Mouse (Mus musculus) thymus, postnatal 0 days (tissue): ENCODE data around the gene Arl15. TPM values are rescaled to one million over a fixed set of nuclear protein-coding genes. Genes with fewer than 3 reads are reported as not detected.

Experiments
- DNase-seq: peaks from one replicate; pipeline ENCODE4 v3.0.0-alpha.2; 2015; ENCODE audit warnings: low spot score
- polyA plus RNA-seq: library from polyadenylated mRNA; unstranded; fragments of >200 nt; fragmentation: Nextera tagmentation; extraction: Ambion mirVana; gene quantifications from 2 replicates; pipeline ENCODE4 v1.2.1, GENCODE M21; 2015

Arl15 gene
- polyA plus RNA-seq, 1 experiment from 2014 or later = 6.8 TPM

- DNase-seq = no peak
Measured at GRCm38 (mm10) chr13:114090786-114091185, 296.5 kb downstream of the Arl15 start.

DNA sequence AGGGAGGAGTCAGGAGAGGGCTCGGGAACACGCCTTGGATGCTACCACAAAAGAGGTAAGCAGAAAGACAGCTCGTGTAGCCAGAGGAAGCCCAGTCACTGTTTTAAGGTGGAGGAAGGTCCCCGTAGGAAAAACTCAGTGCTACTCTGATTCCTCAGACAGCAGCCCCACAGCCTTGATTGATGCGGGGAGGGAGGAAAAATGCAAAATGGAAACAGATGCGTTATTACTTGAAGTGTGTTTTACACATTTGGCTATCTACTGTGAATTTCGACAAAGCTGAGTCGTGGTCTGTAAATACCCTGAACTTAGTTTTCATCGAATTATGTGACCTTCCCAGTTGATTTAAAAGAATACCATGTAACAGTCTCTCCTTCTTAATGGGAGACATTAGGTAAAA, 296.9 kb downstream of the Arl15 start:
- no peak for DNase-seq

DNA sequence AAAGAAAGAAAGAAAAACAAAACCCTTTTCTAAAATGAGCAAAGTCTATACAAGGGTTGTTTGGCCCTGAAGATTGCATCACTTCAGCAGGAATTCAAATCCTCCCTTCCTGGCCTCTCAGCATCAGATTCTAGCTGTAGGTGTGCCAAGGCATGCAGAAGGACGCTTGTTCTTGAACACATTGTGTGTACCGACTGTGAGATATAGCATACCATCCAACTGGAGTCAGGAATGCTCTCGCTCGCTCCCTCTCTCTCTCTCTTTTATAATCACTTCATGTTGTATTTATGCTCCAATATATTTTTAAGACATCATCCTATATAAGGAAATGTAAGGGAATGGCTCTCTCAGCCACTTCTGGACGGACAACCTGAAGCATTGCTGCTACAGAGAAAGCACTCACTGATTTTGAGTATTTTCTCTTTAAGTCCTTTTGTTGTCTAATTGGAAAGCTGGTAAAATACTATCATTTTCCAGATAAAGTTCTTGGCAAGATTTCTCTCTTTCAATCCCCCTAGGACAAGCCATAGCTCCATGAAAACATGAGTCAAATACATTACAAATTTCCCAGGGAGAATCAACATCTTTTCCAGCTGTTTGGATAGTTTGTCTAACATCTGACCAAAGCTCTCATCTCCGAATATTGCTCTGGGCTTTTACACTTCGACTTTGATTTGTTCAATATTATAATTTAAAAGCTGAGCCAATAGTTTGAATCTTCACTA, 300.0 kb downstream of the Arl15 start:
- no peak for DNase-seq

- DNase-seq = no peak
Measured at GRCm38 (mm10) chr13:114095440-114095839, 301.1 kb downstream of the Arl15 start.

DNA sequence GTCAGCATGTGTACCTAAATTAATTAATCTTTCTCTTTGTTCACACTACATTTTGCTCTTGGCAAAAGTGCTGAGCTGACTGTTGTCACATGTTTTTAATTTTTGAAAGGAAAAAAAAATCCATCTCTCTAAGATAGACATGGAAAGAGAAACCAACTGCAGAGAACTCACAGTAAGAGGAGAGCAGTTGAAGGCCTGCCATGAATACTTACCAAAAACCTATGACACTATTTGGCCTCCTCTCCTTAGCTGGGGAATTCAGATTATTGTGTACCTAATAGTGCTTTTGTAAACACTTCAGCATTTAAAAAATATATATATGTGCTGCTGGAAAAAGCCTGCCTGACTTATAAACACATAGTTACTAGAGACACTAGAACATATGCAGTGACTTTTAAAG, 302.1 kb downstream of the Arl15 start:
- no peak for DNase-seq

- DNase-seq = no peak
Measured at GRCm38 (mm10) chr13:114101155-114101554, 306.9 kb downstream of the Arl15 start.

- DNase-seq = no peak
Measured at GRCm38 (mm10) chr13:114106083-114106482, 311.8 kb downstream of the Arl15 start.

- DNase-seq = no peak
Measured at GRCm38 (mm10) chr13:114107499-114107898, 313.2 kb downstream of the Arl15 start.

GRCm38 (mm10) chr13:114109441-114109840, 315.1 kb downstream of the Arl15 start:
- DNase-seq = no peak

DNA sequence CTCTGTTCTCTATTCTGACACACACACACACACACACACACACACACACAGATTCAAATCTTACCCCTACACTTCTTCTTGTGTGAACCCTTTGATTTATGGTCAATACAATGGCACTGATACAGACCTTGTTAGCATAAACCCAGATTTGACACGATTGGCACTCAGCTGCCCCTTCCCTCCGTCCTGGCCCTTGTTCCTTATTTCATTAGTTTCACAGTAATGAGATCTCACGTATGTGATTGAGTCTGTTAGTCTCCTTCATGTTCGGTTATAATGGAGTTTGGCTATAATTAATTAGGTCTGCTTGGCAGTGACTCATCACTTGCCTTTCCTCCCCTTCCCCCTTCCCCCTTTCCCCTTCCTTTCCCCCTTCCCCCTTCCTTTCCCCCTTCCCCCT, 315.5 kb downstream of the Arl15 start:
- DNase-seq = no peak

GRCm38 (mm10) chr13:114113516-114113915, 319.2 kb downstream of the Arl15 start:
- DNase-seq = no peak

- no peak for DNase-seq
Measured at GRCm38 (mm10) chr13:114114586-114114985, 320.3 kb downstream of the Arl15 start.

GRCm38 (mm10) chr13:114115106-114115505, 320.8 kb downstream of the Arl15 start:
- DNase-seq = no peak

DNA sequence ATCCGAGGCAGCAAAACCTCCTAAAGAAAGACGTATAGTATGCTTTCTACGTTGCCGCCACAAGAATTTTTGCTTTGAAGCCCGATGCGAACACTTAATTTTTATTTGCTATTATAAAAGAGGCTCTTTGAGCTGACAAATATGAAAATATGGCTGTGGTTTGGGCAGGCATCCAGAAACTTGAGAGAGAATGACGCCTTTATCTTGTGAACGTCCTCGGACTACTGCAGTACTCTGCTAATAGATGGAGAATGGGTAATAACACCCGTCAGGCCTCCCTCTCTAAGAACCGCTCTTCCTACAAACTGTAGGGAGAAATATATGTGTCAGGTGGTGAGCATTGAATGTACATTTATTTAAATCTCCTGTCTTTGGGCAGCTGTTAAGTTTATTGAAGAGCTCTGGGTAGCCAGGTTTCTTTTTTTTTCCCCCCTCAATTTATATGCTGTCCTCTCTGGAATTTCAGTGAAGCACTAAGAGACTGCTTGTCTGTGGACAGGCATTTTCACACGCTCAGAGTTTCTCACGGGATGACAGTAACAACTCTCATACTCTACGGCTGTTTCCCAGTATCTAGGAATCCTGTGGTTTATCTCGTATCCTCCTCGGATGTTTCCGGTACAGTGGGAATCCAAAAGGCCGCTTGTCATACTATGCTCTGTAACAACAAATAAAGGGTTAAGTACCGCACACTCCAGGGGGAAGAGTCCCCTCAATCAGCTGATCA, 324.0 kb downstream of the Arl15 start:
- DNase-seq = no peak

- DNase-seq = no peak
Measured at GRCm38 (mm10) chr13:114119816-114120215, 325.5 kb downstream of the Arl15 start.

DNA sequence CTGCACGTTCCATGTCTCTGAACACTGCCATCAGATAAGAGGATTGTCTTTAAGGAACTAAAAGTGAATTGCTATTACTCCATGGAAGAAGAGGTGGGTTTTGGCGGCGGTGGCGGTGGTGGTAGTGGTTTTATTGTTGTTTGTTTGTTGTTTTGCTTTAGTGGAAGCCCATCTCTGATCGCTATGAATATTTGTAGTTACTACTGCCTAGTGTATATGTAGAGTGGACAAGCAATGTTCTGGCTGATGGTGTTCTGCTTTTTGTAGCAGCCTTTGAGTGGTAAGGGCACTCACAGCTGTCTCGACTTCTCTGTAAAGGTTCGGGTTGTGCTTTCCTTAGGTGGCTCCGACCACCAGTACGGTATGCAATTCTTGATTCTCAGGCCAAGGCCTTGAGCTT, 327.3 kb downstream of the Arl15 start:
- DNase-seq = no peak

DNA sequence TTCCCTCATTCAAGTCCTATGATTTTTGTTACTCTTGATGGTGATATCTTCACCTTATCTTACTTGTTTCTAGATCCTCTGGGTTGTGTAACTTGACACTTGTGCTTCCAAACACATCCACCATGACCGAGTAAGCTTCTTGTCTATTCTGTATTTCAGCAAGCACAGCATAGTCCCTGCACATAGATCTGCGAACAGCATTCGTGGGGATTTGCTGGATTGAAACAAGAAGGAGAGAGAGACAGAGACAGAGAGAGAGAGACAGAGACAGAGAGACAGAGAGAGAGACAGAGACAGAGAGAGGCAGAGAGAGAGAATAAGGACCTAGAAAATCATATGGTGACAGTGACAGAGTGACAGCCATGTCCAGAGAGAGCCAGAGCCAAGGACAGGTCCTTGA, 329.1 kb downstream of the Arl15 start:
- no peak for DNase-seq

- DNase-seq = no peak
Measured at GRCm38 (mm10) chr13:114124385-114124784, 330.1 kb downstream of the Arl15 start.

DNA sequence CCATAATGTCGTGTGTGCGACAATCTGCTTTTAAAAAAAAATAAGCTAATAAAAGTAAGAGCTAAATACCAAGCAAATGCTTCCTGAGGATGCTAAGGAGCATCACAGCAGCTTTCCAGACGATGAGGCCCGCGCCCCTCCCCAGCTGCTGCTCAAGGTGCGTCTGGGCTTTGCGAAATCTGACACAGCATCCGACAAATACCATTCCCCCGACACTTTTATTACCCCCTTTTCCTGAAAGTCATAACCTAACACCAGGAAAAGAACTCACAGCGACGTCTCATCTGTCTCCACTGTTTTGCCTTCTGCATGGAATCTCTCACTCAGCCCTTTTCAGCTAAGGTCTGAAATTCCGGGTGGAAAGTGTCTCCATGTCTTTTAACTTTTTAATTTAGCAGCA, 330.7 kb downstream of the Arl15 start:
- DNase-seq = no peak

DNA sequence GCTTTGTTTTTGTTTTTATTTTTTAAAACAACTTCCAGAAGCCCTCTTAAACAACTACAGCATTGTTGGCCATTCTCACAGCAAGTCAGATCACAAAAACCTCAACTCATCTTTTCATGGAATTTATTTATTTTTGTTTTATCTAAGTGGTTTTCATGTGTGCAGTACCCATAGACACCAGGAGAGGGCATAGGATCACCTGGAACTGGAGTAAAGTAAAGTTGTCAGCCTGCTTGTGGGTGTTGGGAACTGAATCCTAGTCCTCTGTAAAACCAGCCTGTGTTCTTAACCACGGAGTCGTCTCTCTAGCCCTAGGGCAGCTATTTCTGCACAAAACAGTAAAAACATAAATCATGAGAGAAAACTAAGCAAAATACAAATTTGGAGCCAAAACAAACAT, 334.1 kb downstream of the Arl15 start:
- DNase-seq = no peak

DNA sequence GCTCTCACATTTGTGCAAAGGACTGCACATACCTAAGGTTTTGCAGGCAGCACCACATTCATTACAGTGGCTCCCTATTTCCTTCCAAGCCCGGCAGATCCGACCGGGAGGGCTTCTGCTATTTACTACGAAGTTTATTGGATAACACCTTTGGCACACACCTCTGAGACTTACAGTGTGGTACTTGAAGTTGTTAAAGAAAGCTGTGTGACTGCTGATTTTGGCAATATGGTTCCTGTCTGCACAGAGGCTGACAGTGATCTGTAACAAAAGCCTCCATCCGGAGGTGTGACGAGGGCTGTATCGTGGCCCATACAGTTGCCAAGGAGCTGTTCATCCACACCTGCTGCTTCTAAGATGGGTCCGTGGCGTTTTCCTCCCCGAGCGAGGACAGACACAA, 335.7 kb downstream of the Arl15 start:
- no peak for DNase-seq

- DNase-seq = no peak
Measured at GRCm38 (mm10) chr13:114130566-114131319, 336.4 kb downstream of the Arl15 start.
